Mouse (Mus musculus) intestine, embryonic 14.5 days (tissue): ENCODE measurements around the gene Apol7a. TPM values are rescaled to one million over a fixed set of nuclear protein-coding genes. Genes with fewer than 3 reads are reported as not detected.
"Not testable (repeated sequence)": the region's sequence is repeated elsewhere in the genome, so short reads cannot be mapped to it uniquely, and the experiment has no call there.

Experiments used
- ATAC-seq: fragments of 200-750 bp; cut with Nextera tagmentation; replicated peaks from 2 replicates; pipeline ENCODE4 v1.8.0; 2017; ENCODE audit warnings: low read depth, moderate number of reproducible peaks, moderate TSS enrichment, moderate library complexity; ENCODE audit not compliant: low FRiP score, low TSS enrichment
- DNase-seq: peaks from one replicate; pipeline ENCODE4 v3.0.0-alpha.2; 2018; ENCODE audit warnings: low spot score
- H3K27ac ChIP-seq: fragments of 300-500 bp; sonication (generic); 2 replicates; pipeline ENCODE4 v1.5.1; 2014; ENCODE audit warnings: low read depth, mild to moderate bottlenecking, control low read depth
- H3K27me3 ChIP-seq: fragments of 300-500 bp; sonication (generic); replicated peaks from 2 replicates; pipeline ENCODE4 v1.6.1; 2014; ENCODE audit warnings: low read length, control low read depth; ENCODE audit not compliant: control insufficient read depth, insufficient read depth
- H3K36me3 ChIP-seq: fragments of 300-500 bp; sonication (generic); 2 replicates; pipeline ENCODE4 v1.6.1; 2014; ENCODE audit warnings: low read length, control low read depth; ENCODE audit not compliant: control insufficient read depth, insufficient read depth
- H3K4me1 ChIP-seq: fragments of 300-500 bp; sonication (generic); replicated peaks from 2 replicates; pipeline ENCODE4 v1.6.1; 2014; ENCODE audit warnings: low read length, control low read depth, mixed read lengths; ENCODE audit not compliant: control insufficient read depth, insufficient read depth
- H3K4me2 ChIP-seq: fragments of 300-500 bp; sonication (generic); 2 replicates; pipeline ENCODE4 v1.6.1; 2014; ENCODE audit warnings: low read length
- H3K4me3 ChIP-seq: fragments of 300-500 bp; sonication (generic); 2 replicates; pipeline ENCODE4 v1.5.1; 2014; ENCODE audit warnings: low read depth, low read length, control low read depth, mixed read lengths
- H3K9ac ChIP-seq: fragments of 300-500 bp; sonication (generic); 2 replicates; pipeline ENCODE4 v1.6.1; 2014; ENCODE audit warnings: mild to moderate bottlenecking, low read length
- H3K9me3 ChIP-seq: fragments of 300-500 bp; sonication (generic); 2 replicates; pipeline ENCODE4 v1.6.1; 2016; ENCODE audit warnings: low read length, control low read depth; ENCODE audit not compliant: control insufficient read depth
- WGBS: fragments of 180-500 bp; shearing (Covaris S2); extraction: QIAGEN DNeasy Blood & Tissue Kit; methylation state at CpG from one replicate; pipeline ENCODE4 v1.1.7; 2014; 5-methylcytosine and 5-hydroxymethylcytosine counted together
- polyA plus RNA-seq: library from polyadenylated mRNA; unstranded; fragments of >200 nt; fragmentation: Nextera tagmentation; extraction: Ambion mirVana; gene quantifications from 2 replicates; pipeline ENCODE4 v1.2.1, GENCODE M21; 2014

Apol7a gene
- 8.9 and 9.7 TPM in 2 replicates for polyA plus RNA-seq

DNA sequence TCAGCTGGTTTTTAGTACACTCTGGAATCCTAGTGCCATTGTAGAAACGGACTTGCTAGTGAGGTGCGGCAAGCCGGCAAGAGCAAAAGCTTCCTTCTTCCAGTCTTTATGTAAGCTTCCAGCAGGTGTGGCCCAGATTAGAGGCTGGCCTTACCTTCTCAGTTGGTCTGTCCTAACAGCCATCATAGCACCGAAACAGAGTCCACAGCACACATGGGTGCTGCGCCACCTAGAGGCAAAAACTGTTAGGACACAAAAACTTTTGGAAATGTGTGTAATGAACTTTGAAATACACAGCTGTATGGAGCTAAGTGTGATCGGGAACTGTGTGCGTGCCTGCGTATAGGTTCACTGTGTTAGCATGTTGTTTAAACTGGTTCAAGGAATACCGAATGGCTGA lies at the start of gene Apol7a:
Gene Apol7a, minus strand, starts transcription at position 84 of the 400 bp plus-strand sequence.
- Histone ChIP-seq H3K27ac (peak within 1 kb of the TSS; percentile 64), H3K4me2 (peak within 1 kb of the TSS; percentile 30; the same call in 1 of the 2 replicates)
- H3K4me3 ChIP-seq, H3K9me3 ChIP-seq, H3K27me3 ChIP-seq, ATAC-seq, H3K4me1 ChIP-seq, H3K9ac ChIP-seq, H3K36me3 ChIP-seq: not testable (repeated sequence)
- WGBS, result 58% methylated on average over 9 of the region's 9 CpGs
- peak; percentile 73 for DNase-seq

DNA sequence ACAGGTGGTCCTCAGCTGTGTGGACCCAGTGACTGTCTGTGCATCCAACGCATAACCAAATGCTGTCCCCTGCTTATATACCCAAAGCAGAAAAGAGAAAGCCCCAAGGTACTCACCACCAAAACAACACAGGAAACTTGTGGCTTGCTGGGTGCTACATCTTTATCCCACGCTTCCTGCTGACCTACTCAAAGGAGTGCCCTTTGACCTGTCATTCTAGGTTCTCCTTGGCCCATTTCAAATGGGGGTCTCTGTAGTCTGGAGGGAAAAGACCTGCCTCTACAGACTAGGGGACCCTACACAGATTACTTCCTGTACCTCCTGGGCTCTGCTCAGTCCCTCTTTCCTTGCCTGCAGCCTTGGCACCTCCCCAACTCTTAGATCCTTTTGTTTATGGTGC lies 48.5 kb upstream of the Apol7a start, which contains the start of gene Apol7b:
Gene Apol7b, minus strand, starts transcription at position 101 of the 400 bp plus-strand sequence.
- not testable (repeated sequence) for DNase-seq, H3K4me1 ChIP-seq, H3K27ac ChIP-seq, H3K9ac ChIP-seq, H3K4me2 ChIP-seq, H3K9me3 ChIP-seq, H3K36me3 ChIP-seq, H3K27me3 ChIP-seq, ATAC-seq, H3K4me3 ChIP-seq
- 87% methylated on average over 2 of the region's 2 CpGs for WGBS

DNA sequence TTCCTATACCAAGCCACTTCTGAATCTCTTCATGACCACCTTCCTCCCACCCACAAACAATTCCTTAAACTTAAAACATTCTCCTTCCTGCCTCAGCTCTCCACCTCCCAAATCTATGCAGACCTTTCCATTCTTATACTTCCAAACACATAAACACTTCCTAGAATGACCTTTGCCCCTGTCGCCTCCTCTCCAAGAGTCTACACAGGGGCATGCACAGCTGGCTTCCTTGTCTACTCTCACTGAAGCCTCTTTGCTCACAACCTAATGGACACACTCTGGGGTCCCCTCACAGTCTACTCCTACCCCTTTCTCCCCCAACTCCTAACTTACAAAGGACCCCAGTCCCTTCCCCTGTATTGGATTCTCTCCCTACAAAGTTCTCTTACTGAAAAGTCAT lies 46.8 kb upstream of the Apol7a start:
- not testable (repeated sequence) for H3K4me2 ChIP-seq, H3K4me3 ChIP-seq, ATAC-seq, H3K27me3 ChIP-seq, H3K36me3 ChIP-seq, H3K9ac ChIP-seq, H3K9me3 ChIP-seq, H3K4me1 ChIP-seq, DNase-seq, H3K27ac ChIP-seq
- WGBS, result 44% methylated on average over 1 of the region's 1 CpGs

DNA sequence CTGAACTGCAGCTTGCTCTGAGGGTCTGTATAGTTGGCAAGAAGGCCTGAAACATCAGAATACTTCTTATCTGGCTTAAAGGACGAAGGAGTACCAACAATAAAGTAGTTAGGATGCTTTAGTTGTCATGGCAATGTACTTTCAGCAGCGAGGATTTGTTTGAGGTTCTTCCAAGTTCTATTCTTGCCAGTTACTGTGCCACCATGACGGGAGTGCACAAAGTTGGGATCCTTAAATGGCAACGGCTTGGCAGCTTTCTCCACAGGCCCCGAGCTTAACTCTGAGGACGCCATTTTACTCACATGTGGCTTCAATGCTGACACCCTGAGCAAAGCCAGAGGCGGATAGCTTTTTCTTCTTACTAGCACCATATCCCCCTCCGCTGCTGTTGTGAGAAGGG lies 45.8 kb upstream of the Apol7a start:
- not testable (repeated sequence) for H3K4me1 ChIP-seq, H3K36me3 ChIP-seq, H3K27ac ChIP-seq, H3K27me3 ChIP-seq, H3K4me3 ChIP-seq, DNase-seq, H3K9ac ChIP-seq, H3K9me3 ChIP-seq, H3K4me2 ChIP-seq, ATAC-seq
- WGBS, result 81% methylated on average over 8 of the region's 8 CpGs

DNA sequence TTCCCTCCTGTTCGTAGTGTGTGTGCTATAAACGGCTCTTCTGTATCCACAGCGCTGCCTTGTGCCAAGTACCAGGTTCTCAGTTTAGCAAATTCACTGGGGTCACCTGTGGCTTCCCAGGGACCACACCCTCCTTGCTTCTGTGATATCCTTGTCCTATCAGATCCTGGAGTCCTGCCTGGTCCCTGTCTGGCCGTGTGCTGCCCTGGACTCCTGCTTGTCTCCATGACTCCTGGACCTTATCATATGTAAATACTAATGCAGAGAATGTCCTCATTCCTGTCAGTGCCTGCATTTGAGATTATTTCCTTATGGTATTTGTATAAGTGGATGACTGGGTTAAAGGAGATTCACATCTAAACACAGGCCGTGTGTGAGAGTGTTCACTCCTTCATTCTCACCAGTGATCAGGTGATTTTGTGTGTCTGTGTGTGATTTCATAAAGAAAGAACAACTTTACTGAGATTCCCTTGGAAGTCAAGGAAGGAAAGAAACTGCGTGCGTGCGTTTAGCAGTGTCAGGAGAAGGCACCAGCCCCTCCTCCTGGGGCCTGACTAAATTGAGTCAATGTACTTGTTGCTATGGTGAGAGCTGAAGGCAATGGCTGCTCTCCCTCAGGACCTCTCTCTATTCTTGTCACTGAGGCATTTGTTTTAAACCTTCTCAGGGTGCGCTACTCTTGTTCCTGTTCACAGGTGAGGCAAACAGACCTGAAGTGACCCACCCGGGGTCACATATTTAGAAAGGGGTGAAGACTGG lies 30.0 kb upstream of the Apol7a start:
- DNase-seq (peak; percentile 50), ATAC-seq (peak; percentile 81)
- H3K27ac ChIP-seq, H3K9me3 ChIP-seq, H3K4me1 ChIP-seq, H3K27me3 ChIP-seq, H3K9ac ChIP-seq, H3K4me3 ChIP-seq, H3K36me3 ChIP-seq, H3K4me2 ChIP-seq: not testable (repeated sequence)
- WGBS, result 40% methylated on average over 7 of the region's 10 CpGs

DNA sequence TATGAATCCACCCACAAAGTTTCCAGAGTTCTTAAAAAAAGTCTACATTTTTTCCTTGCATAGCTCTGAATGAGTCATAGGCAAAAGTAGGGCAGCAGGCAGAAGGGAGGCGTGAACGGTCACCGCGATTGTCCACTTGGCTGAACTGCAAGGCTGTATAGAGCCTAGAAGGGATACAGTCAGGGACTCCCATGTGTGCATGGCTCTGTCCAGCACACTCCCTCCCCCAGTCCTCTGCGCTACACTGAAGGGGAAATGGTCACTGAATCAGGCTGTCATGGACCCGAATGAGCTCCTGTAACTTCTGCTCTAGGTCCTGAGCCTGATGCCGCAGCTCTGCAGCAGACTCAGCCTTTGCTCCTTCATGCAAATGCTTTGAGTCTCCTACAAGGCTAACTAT lies 24.0 kb upstream of the Apol7a start:
- not testable (repeated sequence) for H3K9me3 ChIP-seq, ATAC-seq, H3K27me3 ChIP-seq, H3K27ac ChIP-seq, H3K9ac ChIP-seq, H3K36me3 ChIP-seq, H3K4me3 ChIP-seq, H3K4me1 ChIP-seq, H3K4me2 ChIP-seq
- 58% methylated on average over 3 of the region's 7 CpGs for WGBS
- DNase-seq, result peak; percentile 48

DNA sequence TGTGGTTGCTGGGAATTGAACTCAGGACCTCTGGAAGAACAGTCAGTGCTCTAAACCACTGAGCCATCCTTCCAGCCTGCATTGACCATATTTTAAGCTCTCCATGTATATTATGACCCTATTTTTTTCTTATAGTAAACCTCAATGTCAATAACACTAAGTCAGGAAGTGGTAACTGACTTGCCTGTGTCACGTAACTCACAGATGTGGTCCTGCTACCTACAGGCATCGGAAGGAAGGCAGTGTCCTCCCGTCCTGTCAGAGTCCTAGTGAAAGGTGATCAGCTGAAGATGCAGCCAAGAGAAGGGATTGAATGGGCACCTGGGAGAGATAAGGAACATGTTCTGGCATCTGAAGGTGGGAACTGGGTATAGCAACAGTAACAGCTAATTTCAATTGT lies 20.7 kb upstream of the Apol7a start:
- WGBS, result no CpG with 5 or more reads among the region's 3 CpGs
- H3K36me3 ChIP-seq, H3K4me1 ChIP-seq, H3K4me2 ChIP-seq, DNase-seq, H3K9ac ChIP-seq, H3K27me3 ChIP-seq, H3K27ac ChIP-seq, H3K4me3 ChIP-seq, ATAC-seq, H3K9me3 ChIP-seq: not testable (repeated sequence)

DNA sequence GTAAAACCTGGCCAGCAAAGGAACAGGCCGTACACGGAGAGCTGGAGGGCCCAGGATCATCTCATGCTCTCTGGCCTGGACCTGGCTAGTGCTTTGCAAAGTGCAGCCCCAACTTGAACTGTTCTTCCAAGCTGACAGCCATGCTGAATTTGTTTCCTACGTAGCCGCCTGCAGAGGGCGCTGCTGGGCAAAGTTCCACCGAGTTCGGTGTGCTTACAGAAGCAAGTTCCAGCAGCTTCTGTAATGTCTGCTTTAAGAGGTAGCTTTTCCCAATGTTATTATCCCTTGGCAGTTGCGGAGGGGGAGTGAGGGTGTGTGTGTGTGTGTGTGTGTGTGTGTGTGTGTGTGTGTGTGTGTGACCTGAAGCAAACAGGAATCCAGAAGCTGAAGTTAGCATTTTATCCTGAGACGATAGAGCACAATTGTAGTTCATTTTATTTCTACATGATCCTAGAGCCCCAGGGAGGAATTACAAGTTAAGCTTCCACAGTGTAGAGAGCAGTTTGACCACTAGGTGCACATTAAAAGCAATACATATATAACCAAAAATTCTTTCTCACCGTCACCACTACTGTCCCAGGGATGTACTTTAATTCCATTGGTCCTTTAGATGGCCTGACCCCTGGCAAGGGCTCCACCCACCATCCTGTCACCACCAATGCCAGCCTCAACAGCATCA lies 17.9 kb upstream of the Apol7a start:
- not testable (repeated sequence) for H3K36me3 ChIP-seq, H3K4me2 ChIP-seq, H3K4me3 ChIP-seq, H3K27ac ChIP-seq, H3K4me1 ChIP-seq, H3K9me3 ChIP-seq, H3K9ac ChIP-seq, H3K27me3 ChIP-seq, DNase-seq
- 25% methylated on average over 2 of the region's 10 CpGs for WGBS
- ATAC-seq, result peak; percentile 41
